Mouse (Mus musculus) right cerebral cortex, postnatal 10 days (tissue): ENCODE measurements around the gene Tcf7l1.

Experiments used
- DNase-seq, 2 experiments: peaks; one replicate each; pipeline ENCODE4 v3.0.0; 2021; ENCODE audit warnings: low spot score in 2 of 2

Tcf7l1 gene

DNA sequence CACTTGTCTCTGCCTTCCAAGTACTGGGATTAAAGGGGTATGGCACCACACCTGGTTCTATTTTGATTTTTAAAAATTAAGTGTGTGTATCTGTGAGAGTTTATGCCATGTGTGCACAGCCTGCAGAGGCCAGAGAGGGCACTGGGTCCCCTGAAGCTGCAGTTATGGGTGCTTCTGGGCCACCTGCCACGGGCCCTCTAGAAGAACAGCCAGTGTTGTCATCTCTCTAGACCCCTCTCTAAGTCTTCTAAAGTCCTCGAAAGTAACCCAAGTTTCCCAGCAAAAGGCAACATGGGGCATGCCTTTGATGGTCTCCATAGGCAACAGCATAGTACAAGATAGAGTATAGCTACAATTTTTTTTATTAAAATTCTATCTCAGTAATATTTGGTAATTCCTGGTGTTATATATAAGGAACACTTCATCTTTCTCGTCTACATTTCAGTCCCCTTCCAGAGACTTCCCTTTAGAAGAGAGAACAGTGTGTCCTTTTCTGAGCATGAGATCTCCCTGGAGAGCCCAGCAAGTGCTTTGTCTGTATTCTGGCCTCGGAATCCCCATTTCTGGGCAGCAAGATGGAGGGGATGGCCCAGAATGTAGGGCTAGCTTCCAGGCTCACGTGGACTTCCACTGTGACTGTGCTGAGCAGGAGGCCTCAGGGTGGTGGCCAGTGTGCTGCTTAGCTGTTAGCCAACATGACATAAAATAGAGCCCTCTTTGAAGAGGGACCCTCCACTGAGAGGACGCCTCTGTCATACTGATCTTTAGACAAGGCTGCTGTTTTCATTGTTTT lies 195.8 kb downstream of the Tcf7l1 start:
- peak; percentile 63 to 68 for DNase-seq

DNA sequence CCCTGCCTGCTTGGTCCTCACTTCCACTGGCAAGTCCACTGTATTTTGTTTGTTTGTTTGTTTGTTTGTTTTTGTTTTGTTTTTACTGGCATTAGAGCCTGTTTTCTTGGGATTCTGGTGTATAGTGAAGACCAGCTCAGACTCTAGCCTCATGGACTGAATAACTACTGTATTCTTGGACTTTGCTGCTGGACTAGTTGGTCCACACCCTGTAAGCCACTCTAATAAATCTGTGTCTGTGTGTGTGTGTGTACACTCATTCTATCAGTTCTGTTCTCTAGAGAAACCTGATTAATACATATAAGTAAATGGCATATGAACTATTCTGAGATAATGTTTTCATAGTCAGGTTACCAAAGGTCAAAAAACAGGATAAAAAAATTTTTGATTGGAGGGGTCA lies 198.9 kb downstream of the Tcf7l1 start:
- DNase-seq: no peak

DNA sequence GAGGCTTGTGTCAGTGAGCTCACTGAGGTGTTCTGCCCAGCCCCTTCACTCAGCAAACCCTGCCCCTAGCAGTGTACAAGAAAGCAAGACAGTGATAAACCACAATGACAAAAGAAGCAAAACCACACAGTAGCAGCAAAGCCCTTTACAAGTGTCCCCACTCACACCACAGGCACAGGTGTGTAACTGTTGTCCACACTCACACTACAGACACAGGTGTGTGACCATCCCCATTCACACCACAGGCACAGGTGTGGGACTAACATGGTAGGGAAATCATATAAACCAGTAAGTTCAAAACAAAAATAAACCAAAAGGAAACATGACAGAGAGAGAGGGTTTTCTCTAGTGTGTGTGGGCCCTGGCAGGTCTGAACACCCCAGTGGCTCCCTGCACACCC lies 200.7 kb downstream of the Tcf7l1 start:
- DNase-seq: no peak

DNA sequence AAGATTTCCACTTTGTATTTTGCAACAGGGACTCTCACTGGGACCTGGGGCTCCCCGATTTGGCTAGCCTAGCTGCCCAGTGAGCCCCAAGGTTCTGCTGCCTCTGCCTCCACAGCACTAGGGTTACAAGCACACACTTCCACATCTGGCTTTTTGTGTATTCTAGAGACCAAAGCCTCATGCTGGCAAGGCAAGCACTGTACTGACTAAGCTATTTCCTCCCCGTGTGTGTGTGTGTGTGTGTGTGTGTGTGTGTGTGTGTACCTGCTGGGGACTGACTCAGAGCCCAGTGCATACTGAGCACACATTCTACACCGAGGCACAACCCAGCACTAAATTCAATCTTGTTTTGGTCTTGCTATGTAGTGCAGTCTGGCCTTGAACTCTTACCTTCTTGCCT lies 202.4 kb downstream of the Tcf7l1 start:
- DNase-seq: no peak

DNA sequence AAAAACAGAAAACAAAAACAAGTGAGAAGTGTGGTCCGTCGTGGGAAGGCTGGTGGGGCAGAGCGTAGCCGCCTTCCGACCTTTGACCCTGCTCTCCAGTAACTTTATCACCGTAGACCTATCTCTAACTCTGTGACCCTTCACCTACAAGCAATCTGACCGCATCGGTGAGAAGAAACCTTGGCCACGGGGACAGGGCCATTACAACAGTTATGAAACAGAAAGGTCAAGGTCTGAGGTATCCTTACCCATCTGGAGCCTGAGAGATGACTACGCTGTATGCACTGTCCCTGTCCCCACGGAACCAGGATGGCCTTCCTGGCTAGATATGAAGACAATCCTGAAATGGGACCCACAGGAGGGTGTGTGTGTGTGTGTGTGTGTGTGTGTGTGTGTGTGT lies 204.9 kb downstream of the Tcf7l1 start:
- DNase-seq: no peak

DNA sequence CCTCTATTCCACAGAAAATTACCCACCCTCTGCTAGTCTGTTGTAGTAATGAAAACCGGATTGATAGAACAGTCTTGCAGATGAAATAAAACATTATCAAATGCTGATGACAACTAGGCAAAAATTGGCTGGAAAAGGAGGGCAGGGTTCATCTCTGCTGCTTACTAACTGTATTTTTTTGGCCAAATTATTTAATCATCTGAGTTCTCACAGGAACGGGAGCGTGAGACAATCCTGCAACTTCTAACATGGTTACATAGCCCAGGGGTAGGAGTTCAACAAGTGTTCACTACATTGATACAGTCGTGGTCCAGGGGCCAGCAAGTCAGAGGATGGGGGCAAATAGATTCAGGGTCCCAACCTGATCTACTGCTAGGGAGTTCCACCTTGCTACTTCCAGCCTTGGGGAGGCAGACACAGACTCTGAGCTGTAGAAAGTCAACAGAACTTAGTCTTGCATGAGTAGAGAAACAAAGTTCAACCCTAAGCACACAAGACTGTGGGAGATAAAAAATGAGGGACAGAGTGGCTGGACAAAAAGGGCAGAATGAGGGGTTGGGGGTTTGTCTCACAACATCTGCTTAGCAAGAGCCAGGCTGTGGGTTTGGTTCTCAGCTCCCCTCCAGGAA lies 205.7 kb downstream of the Tcf7l1 start:
- DNase-seq: no peak

DNA sequence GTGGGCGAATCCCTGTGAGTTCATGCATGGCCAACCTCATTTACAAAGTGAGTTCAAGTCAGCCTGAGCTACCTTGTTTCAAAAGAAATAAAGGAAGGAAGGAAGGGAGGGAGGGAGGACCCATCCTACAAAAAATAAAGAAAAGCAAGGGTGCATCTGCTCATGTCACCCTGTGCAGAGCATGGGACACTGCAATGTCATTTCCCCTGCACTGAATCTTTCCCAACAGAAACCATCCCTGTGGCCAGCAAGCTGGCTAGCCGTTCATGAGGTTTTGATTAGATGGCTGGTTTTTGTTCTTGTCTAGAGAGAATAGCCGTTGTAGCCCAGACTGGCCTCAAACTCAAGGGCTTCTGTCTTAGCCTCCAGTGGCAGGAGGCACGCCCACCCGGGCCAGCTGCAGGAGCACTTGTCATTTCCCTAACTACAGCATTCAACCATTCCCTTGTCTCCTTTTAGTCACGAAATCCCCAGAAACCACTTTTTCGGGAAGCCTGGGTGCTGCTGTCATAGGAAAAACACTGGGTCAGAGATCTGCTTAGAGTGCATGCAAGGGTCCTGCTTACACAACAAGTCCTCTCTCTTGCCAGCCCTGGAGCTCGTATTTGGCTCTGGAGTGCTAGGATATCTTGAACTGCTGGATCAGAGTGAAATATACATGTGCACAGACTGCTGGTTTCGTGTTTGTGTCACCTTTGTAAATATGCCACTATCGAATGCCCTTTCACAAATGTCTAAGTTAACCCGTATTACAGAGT lies 207.2 kb downstream of the Tcf7l1 start:
- DNase-seq: no peak
